Mouse (Mus musculus) MEL (cell line): Measurements from ENCODE around the gene Ccdc167. TPM values are rescaled to one million over a fixed set of nuclear protein-coding genes. Genes with fewer than 3 reads are reported as not detected.

Experiments used
- DNase-seq: peaks from one replicate; pipeline ENCODE4 v3.0.0; 2011; ENCODE audit warnings: low read depth, low spot score
- H3K27ac ChIP-seq: 2 replicates; pipeline ENCODE4 v1.5.1; 2012; ENCODE audit warnings: low read depth, mild to moderate bottlenecking, control low read depth, low read length, moderate library complexity; ENCODE audit not compliant: control insufficient read depth
- H3K27me3 ChIP-seq, 2 experiments: fragments of 150-350 bp in 1 of 2; sonication (generic) in 1 of 2; 2 replicates each; pipeline ENCODE4 v1.6.1; 2012; ENCODE audit warnings: low read length in 2 of 2, mild to moderate bottlenecking in 2 of 2, improper control_type of control experiment in 1 of 2, moderate library complexity in 1 of 2; ENCODE audit not compliant: insufficient read depth in 2 of 2, control insufficient read depth in 1 of 2
- H3K36me3 ChIP-seq, 2 experiments: 2 replicates each; pipeline ENCODE4 v1.6.1; 2012 to 2014; ENCODE audit warnings: low read length in 2 of 2, improper control_type of control experiment in 1 of 2, inconsistent platforms in 1 of 2, mild to moderate bottlenecking in 1 of 2; ENCODE audit not compliant: insufficient read depth in 2 of 2, control insufficient read depth in 1 of 2
- H3K4me1 ChIP-seq, 2 experiments: fragments of 150-350 bp in 1 of 2; sonication (generic) in 1 of 2; 2 replicates each; pipeline ENCODE4 v1.6.1; 2012; ENCODE audit warnings: low read length in 2 of 2, improper control_type of control experiment in 1 of 2, mild to moderate bottlenecking in 1 of 2; ENCODE audit not compliant: insufficient read depth in 2 of 2, control insufficient read depth in 1 of 2
- H3K4me3 ChIP-seq, 2 experiments: fragments of 150-350 bp in 1 of 2; sonication (generic) in 1 of 2; 2 replicates each; pipeline ENCODE4 v1.5.1; 2012; ENCODE audit warnings: low read depth in 2 of 2, low read length in 2 of 2, mild to moderate bottlenecking in 2 of 2, moderate library complexity in 2 of 2, control low read depth in 1 of 2, improper control_type of control experiment in 1 of 2; ENCODE audit not compliant: control insufficient read depth in 1 of 2, insufficient read depth in 1 of 2
- H3K79me2 ChIP-seq: 2 replicates; pipeline ENCODE4 v1.6.1; 2012; ENCODE audit warnings: mild to moderate bottlenecking, low read length, moderate library complexity; ENCODE audit not compliant: control insufficient read depth, poor library complexity, insufficient read depth
- H3K9ac ChIP-seq: 2 replicates; pipeline ENCODE4 v1.6.1; 2012; ENCODE audit warnings: low read depth, mild to moderate bottlenecking, control low read depth, low read length, moderate library complexity; ENCODE audit not compliant: control insufficient read depth, poor library complexity, severe bottlenecking
- H3K9me3 ChIP-seq: fragments of 150-350 bp; sonication (generic); replicated peaks from 2 replicates; pipeline ENCODE4 v1.6.1; 2012; ENCODE audit warnings: mild to moderate bottlenecking, low read length, improper control_type of control experiment, moderate library complexity; ENCODE audit not compliant: insufficient read depth
- BHLHE40 ChIP-seq: IDR thresholded peaks from 2 replicates; pipeline ENCODE4 v1.6.1; 2012; ENCODE audit warnings: low read depth, mild to moderate bottlenecking, inconsistent platforms, low read length, improper control_type of control experiment, borderline replicate concordance
- CHD1 ChIP-seq: IDR thresholded peaks from 2 replicates; pipeline ENCODE4 v1.6.1; 2012; ENCODE audit warnings: low read depth, mild to moderate bottlenecking, inconsistent platforms, low read length, improper control_type of control experiment
- E2F4 ChIP-seq: IDR thresholded peaks from 2 replicates; pipeline ENCODE4 v1.6.1; 2011; ENCODE audit warnings: low read depth, low read length, improper control_type of control experiment, borderline replicate concordance
- ETS1 ChIP-seq: IDR thresholded peaks from 2 replicates; pipeline ENCODE4 v1.6.1; 2012; ENCODE audit warnings: low read depth, mild to moderate bottlenecking, inconsistent platforms, low read length, improper control_type of control experiment, moderate library complexity
- HCFC1 ChIP-seq: IDR thresholded peaks from 2 replicates; pipeline ENCODE4 v1.6.1; 2012; ENCODE audit warnings: low read depth, mild to moderate bottlenecking, inconsistent platforms, low read length, improper control_type of control experiment, moderate library complexity
- JUND ChIP-seq: IDR thresholded peaks from 2 replicates; pipeline ENCODE4 v1.6.1; 2011; ENCODE audit warnings: low read depth, mild to moderate bottlenecking, improper control_type of control experiment, low read length
- MYB ChIP-seq: IDR thresholded peaks from 2 replicates; pipeline ENCODE4 v1.6.1; 2011; ENCODE audit warnings: mild to moderate bottlenecking, low read depth, low read length, improper control_type of control experiment
- NRF1 ChIP-seq: IDR thresholded peaks from 2 replicates; pipeline ENCODE4 v1.6.1; 2014; ENCODE audit warnings: low read depth, mild to moderate bottlenecking, inconsistent platforms, low read length, improper control_type of control experiment, moderate library complexity; ENCODE audit not compliant: poor library complexity, insufficient read depth, severe bottlenecking
- SIN3A ChIP-seq: IDR thresholded peaks from 2 replicates; pipeline ENCODE4 v1.6.1; 2012; ENCODE audit warnings: low read length, improper control_type of control experiment, inconsistent platforms
- TBP ChIP-seq: IDR thresholded peaks from 2 replicates; pipeline ENCODE4 v1.8.0; 2011; ENCODE audit warnings: low read depth, low read length, improper control_type of control experiment
- ZC3H11A ChIP-seq: IDR thresholded peaks from 2 replicates; pipeline ENCODE4 v1.6.1; 2012; ENCODE audit warnings: low read depth, mild to moderate bottlenecking, inconsistent platforms, low read length, improper control_type of control experiment
- ZKSCAN1 ChIP-seq: IDR thresholded peaks from 2 replicates; pipeline ENCODE4 v1.6.1; 2012; ENCODE audit warnings: low read depth, mild to moderate bottlenecking, inconsistent platforms, low read length, improper control_type of control experiment, moderate library complexity
- ZNF384 ChIP-seq: IDR thresholded peaks from 2 replicates; pipeline ENCODE4 v1.6.1; 2012; ENCODE audit warnings: low read depth, mild to moderate bottlenecking, inconsistent platforms, low read length, improper control_type of control experiment
- polyA plus RNA-seq, 2 experiments: library from polyadenylated mRNA; stranded (reverse) in 1 of 2; unstranded in 1 of 2; fragments of >175 nt in 1 of 2; fragments of >200 nt in 1 of 2; gene quantifications; 2 replicates each; pipeline versions ENCODE4 v1.2.1 to v1.2.4; 2012; ENCODE audit warnings: low replicate concordance in 2 of 2, low read depth in 1 of 2; ENCODE audit not compliant: insufficient read length in 2 of 2, insufficient read depth in 1 of 2, missing spikeins in 1 of 2
- total RNA-seq: library from RNA; depleted of rRNA; stranded (reverse); fragments of 300-350 nt; gene quantifications from 2 replicates; pipeline ENCODE4 v1.2.3, GENCODE M21; 2012

Gene Ccdc167
- total and polyA plus RNA-seq, 3 experiments = 12.1 to 13.4 TPM; not detected in 1

- Histone ChIP-seq H3K4me1 (peaks cover 4 to 19% of the 10 kb centered on the region in 2 experiments; a peak in 3 of 4 replicates), H3K36me3 (peaks cover 0 to 10% of the 10 kb centered on the region in 2 experiments; a peak in 2 of 4 replicates), H3K4me3 (no peak overlapping the region), H3K9ac (no peak overlapping the region)
- no peak for TF ChIP-seq ZNF384
- TF ChIP-seq, all 39 proteins: peak for 0
- DNase-seq = no peak
- H3K27me3 ChIP-seq = no peaks in the 10 kb centered on the region
- H3K79me2 ChIP-seq = peaks cover 6% of the 10 kb centered on the region
- H3K9me3 ChIP-seq = no peaks in the 10 kb centered on the region
- H3K27ac ChIP-seq = no peak overlapping the region
Observed at GRCm38 (mm10) chr17:29720755-29721365, 4.0 kb upstream of the Ccdc167 start.

GRCm38 (mm10) chr17:29719628-29720575, 3.1 kb upstream of the Ccdc167 start:
- H3K79me2 ChIP-seq = peaks cover 6% of the 10 kb centered on the region
- peaks cover 0 to 13% of the 10 kb centered on the region in 2 experiments; a peak in 2 of 4 replicates for H3K36me3 ChIP-seq
- no peak overlapping the region for H3K9ac ChIP-seq
- no peaks in the 10 kb centered on the region for H3K27me3 ChIP-seq
- peaks cover 4 to 15% of the 10 kb centered on the region in 2 experiments; a peak in 3 of 4 replicates for H3K4me1 ChIP-seq
- no peaks in the 10 kb centered on the region for H3K9me3 ChIP-seq
- no peak for DNase-seq
- H3K27ac ChIP-seq = no peak overlapping the region
- no peak overlapping the region for H3K4me3 ChIP-seq
- TF ChIP-seq CHD1 = no peak
- no peak for TF ChIP-seq ZNF384
- no peak for TF ChIP-seq SIN3A
- TF ChIP-seq TBP = no peak
- TF ChIP-seq HCFC1 = no peak
- no peak for TF ChIP-seq BHLHE40
- TF ChIP-seq ETS1 = no peak
- no peak for TF ChIP-seq JUND

- no peak overlapping the region for H3K4me3 ChIP-seq
- no peak for TF ChIP-seq MYB
- no peak for TF ChIP-seq ZKSCAN1
- TF ChIP-seq E2F4 = no peak
- no peak for TF ChIP-seq ZC3H11A
- TF ChIP-seq SIN3A = no peak
- no peak for TF ChIP-seq NRF1
- TF ChIP-seq, all 39 proteins: peak for 0
- Histone ChIP-seq H3K9ac (no peak overlapping the region), H3K79me2 (peaks cover 6% of the 10 kb centered on the region), H3K27me3 (no peaks in the 10 kb centered on the region), H3K9me3 (no peaks in the 10 kb centered on the region), H3K36me3 (peaks cover 0 to 13% of the 10 kb centered on the region in 2 experiments; a peak in 2 of 4 replicates), H3K4me1 (peaks cover 4 to 15% of the 10 kb centered on the region in 2 experiments; a peak in 3 of 4 replicates), H3K27ac (no peak overlapping the region)
- no peak for DNase-seq
Observed at GRCm38 (mm10) chr17:29718660-29719059, 1.8 kb upstream of the Ccdc167 start.
